Mouse (Mus musculus) kidney, adult 2 months (tissue): ENCODE results near the gene Luc7l. TPM values are rescaled to one million over a fixed set of nuclear protein-coding genes. Genes with fewer than 3 reads are reported as not detected.
"Not testable (repeated sequence)": the region's sequence is repeated elsewhere in the genome, so short reads cannot be mapped to it uniquely, and the experiment has no call there.

Source experiments
- DNase-seq: peaks from one replicate; pipeline ENCODE4 v3.0.0; 2021
- H3K27ac ChIP-seq: fragments of 200-500 bp; 2 replicates; pipeline ENCODE4 v1.5.1; 2012; ENCODE audit warnings: low read depth, low read length, control low read depth, inconsistent platforms; ENCODE audit not compliant: insufficient read depth
- H3K27me3 ChIP-seq: fragments of 200-500 bp; replicated peaks from 2 replicates; pipeline ENCODE4 v1.6.1; 2012; ENCODE audit warnings: mild to moderate bottlenecking, moderate library complexity, low read length, inconsistent platforms; ENCODE audit not compliant: control insufficient read depth, insufficient read depth
- H3K36me3 ChIP-seq: fragments of 200-500 bp; 2 replicates; pipeline ENCODE4 v1.6.1; 2012; ENCODE audit warnings: mild to moderate bottlenecking, moderate library complexity, low read length, inconsistent platforms; ENCODE audit not compliant: control insufficient read depth, insufficient read depth
- H3K4me1 ChIP-seq: fragments of 200-500 bp; 2 replicates; pipeline ENCODE4 v1.6.1; 2011; ENCODE audit warnings: low read length; ENCODE audit not compliant: control insufficient read depth, insufficient read depth
- H3K4me3 ChIP-seq: fragments of 200-500 bp; 2 replicates; pipeline ENCODE4 v1.5.1; 2011; ENCODE audit warnings: mild to moderate bottlenecking, low read depth, low read length, control low read depth; ENCODE audit not compliant: insufficient read depth
- CTCF ChIP-seq: fragments of 200-500 bp; conservative IDR thresholded peaks from 2 replicates; pipeline ENCODE4 v1.5.1; 2011; ENCODE audit warnings: low read depth, mild to moderate bottlenecking, control low read depth, low read length, moderate library complexity, mixed read lengths; ENCODE audit not compliant: insufficient read depth, insufficient read length
- POLR2A ChIP-seq: fragments of 200-500 bp; IDR thresholded peaks from one replicate; pipeline ENCODE4 v1.6.1; 2011; ENCODE audit warnings: low read depth, low read length, control low read depth
- WGBS: fragments of 180-500 bp; shearing (Covaris S2); methylation state at CpG from one replicate; pipeline ENCODE4 v1.1.7; 2018; 5-methylcytosine and 5-hydroxymethylcytosine counted together
- polyA plus RNA-seq: library from polyadenylated mRNA; depleted of rRNA; stranded (reverse); fragments of >200 nt; gene quantifications from 2 replicates; pipeline ENCODE4 v1.2.3, GENCODE M21; 2012

Gene Luc7l
- polyA plus RNA-seq, 1 experiment, result 17.5 TPM

- 1% methylated on average over 24 of the region's 24 CpGs for WGBS
- peaks cover 3% of the 10 kb centered on the region; the same call in 1 of the 2 replicates for H3K4me1 ChIP-seq
- no peak for DNase-seq
- peaks cover 2% of the 10 kb centered on the region; the same call in 1 of the 2 replicates for H3K36me3 ChIP-seq
- no peaks in the 10 kb centered on the region for H3K27me3 ChIP-seq
- peak overlapping the region; percentile 79 for H3K4me3 ChIP-seq
- peak overlapping the region; percentile 84; the same call in 1 of the 2 replicates for H3K27ac ChIP-seq
- TF ChIP-seq CTCF, result no peak
- TF ChIP-seq POLR2A, result no peak
Observed at GRCm38 (mm10) chr17:26253399-26253798, 703 bp downstream of the Luc7l start.

- peaks cover 3% of the 10 kb centered on the region; the same call in 1 of the 2 replicates for H3K4me1 ChIP-seq
- H3K27me3 ChIP-seq, result no peaks in the 10 kb centered on the region
- no peak for DNase-seq
- no peak overlapping the region for H3K27ac ChIP-seq
- TF ChIP-seq CTCF (no peak), POLR2A (no peak)
- H3K4me3 ChIP-seq, result no peak overlapping the region
- H3K36me3 ChIP-seq, result peaks cover 2% of the 10 kb centered on the region
- 94% methylated on average over 7 of the region's 7 CpGs for WGBS
Observed at GRCm38 (mm10) chr17:26255313-26255712, 2.6 kb downstream of the Luc7l start.

GRCm38 (mm10) chr17:26261826-26262225 lies 9.1 kb downstream of the Luc7l start:
- Histone ChIP-seq H3K4me3 (no peak overlapping the region), H3K36me3 (peaks cover 15% of the 10 kb centered on the region), H3K27ac (no peak overlapping the region), H3K4me1 (no peaks in the 10 kb centered on the region), H3K27me3 (no peaks in the 10 kb centered on the region)
- 79% methylated on average over 4 of the region's 4 CpGs for WGBS
- no peak for DNase-seq
- no peak for TF ChIP-seq POLR2A
- no peak for TF ChIP-seq CTCF

- no peaks in the 10 kb centered on the region for H3K4me1 ChIP-seq
- no peak for DNase-seq
- 96% methylated on average over 3 of the region's 3 CpGs for WGBS
Observed at GRCm38 (mm10) chr17:26262384-26262783, 9.7 kb downstream of the Luc7l start.

GRCm38 (mm10) chr17:26268851-26269250 lies 16.2 kb downstream of the Luc7l start:
- WGBS, result 74% methylated on average over 1 of the region's 1 CpGs
- TF ChIP-seq CTCF (peak; percentile 18; the same call in 1 of the 2 replicates), POLR2A (no peak)
- Histone ChIP-seq H3K4me3 (no peak overlapping the region), H3K36me3 (peaks cover 14% of the 10 kb centered on the region), H3K27me3 (no peaks in the 10 kb centered on the region), H3K27ac (no peak overlapping the region), H3K4me1 (no peaks in the 10 kb centered on the region)
- no peak for DNase-seq

More at GRCm38 (mm10) chr17:26262384-26262783, 9.7 kb downstream of the Luc7l start:
- H3K27ac ChIP-seq, result no peak overlapping the region
- H3K36me3 ChIP-seq, result peaks cover 17% of the 10 kb centered on the region
- no peaks in the 10 kb centered on the region for H3K27me3 ChIP-seq
- H3K4me3 ChIP-seq, result no peak overlapping the region
- no peak for TF ChIP-seq POLR2A
- TF ChIP-seq CTCF, result no peak

GRCm38 (mm10) chr17:26269577-26269976 lies 16.9 kb downstream of the Luc7l start:
- H3K36me3 ChIP-seq, result peaks cover 11% of the 10 kb centered on the region
- not testable (repeated sequence) for H3K27ac ChIP-seq, DNase-seq, H3K27me3 ChIP-seq, H3K4me1 ChIP-seq, H3K4me3 ChIP-seq
- WGBS, result 91% methylated on average over 10 of the region's 10 CpGs

- peaks cover 1% of the 10 kb centered on the region for H3K36me3 ChIP-seq
- TF ChIP-seq CTCF, result no peak
- no peak for TF ChIP-seq POLR2A
- no peak overlapping the region for H3K4me3 ChIP-seq
- H3K27ac ChIP-seq, result no peak overlapping the region
- DNase-seq, result no peak
- H3K27me3 ChIP-seq, result no peaks in the 10 kb centered on the region
- H3K4me1 ChIP-seq, result no peaks in the 10 kb centered on the region
- WGBS, result 61% methylated on average over 3 of the region's 3 CpGs
Observed at GRCm38 (mm10) chr17:26272586-26272985, 19.9 kb downstream of the Luc7l start.

- no peak overlapping the region for H3K27ac ChIP-seq
- peak; percentile 30 for DNase-seq
- H3K4me3 ChIP-seq, result no peak overlapping the region
- H3K27me3 ChIP-seq, result no peaks in the 10 kb centered on the region
- TF ChIP-seq CTCF, result no peak
- no peak for TF ChIP-seq POLR2A
- H3K36me3 ChIP-seq, result peaks cover 11% of the 10 kb centered on the region
- H3K4me1 ChIP-seq, result no peaks in the 10 kb centered on the region
- 75% methylated on average over 13 of the region's 13 CpGs for WGBS
Observed at GRCm38 (mm10) chr17:26275933-26276332, 23.2 kb downstream of the Luc7l start.
